Mouse (Mus musculus) hindbrain, embryonic 11.5 days (tissue): Measurements from ENCODE around the gene Ier3. TPM values are rescaled to one million over a fixed set of nuclear protein-coding genes. Genes with fewer than 3 reads are reported as not detected.

Source experiments
- ATAC-seq: fragments of 200-750 bp; cut with Nextera tagmentation; 2 replicates; pipeline ENCODE4 v1.8.0; 2017; ENCODE audit warnings: mild to moderate bottlenecking, moderate TSS enrichment, moderate library complexity; ENCODE audit not compliant: low FRiP score
- DNase-seq: peaks from one replicate; pipeline ENCODE4 v3.0.0-alpha.2; 2015; ENCODE audit warnings: low spot score
- H3K27ac ChIP-seq: fragments of 300-500 bp; sonication (generic); 2 replicates; pipeline ENCODE4 v1.5.1; 2014; ENCODE audit warnings: mild to moderate bottlenecking, low read depth, low read length
- H3K27me3 ChIP-seq: fragments of 300-500 bp; sonication (generic); 2 replicates; pipeline ENCODE4 v1.6.1; 2014; ENCODE audit warnings: mild to moderate bottlenecking, low read length, moderate library complexity, mixed read lengths; ENCODE audit not compliant: control insufficient read depth, insufficient read depth
- H3K36me3 ChIP-seq: fragments of 300-500 bp; sonication (generic); 2 replicates; pipeline ENCODE4 v1.6.1; 2014; ENCODE audit warnings: mild to moderate bottlenecking, low read length, moderate library complexity, mixed read lengths; ENCODE audit not compliant: control insufficient read depth, insufficient read depth
- H3K4me1 ChIP-seq: fragments of 300-500 bp; sonication (generic); replicated peaks from 2 replicates; pipeline ENCODE4 v1.6.1; 2014; ENCODE audit warnings: low read length, mixed read lengths; ENCODE audit not compliant: control insufficient read depth, insufficient read depth
- H3K4me2 ChIP-seq: fragments of 300-500 bp; sonication (generic); replicated peaks from 2 replicates; pipeline ENCODE4 v1.6.1; 2014; ENCODE audit warnings: mild to moderate bottlenecking, low read depth, low read length
- H3K4me3 ChIP-seq: fragments of 300-500 bp; sonication (generic); 2 replicates; pipeline ENCODE4 v1.5.1; 2014; ENCODE audit warnings: low read depth, low read length
- H3K9ac ChIP-seq: fragments of 300-500 bp; sonication (generic); 2 replicates; pipeline ENCODE4 v1.6.1; 2014; ENCODE audit warnings: low read depth, low read length
- H3K9me3 ChIP-seq: fragments of 300-500 bp; sonication (generic); 2 replicates; pipeline ENCODE4 v1.6.1; 2016; ENCODE audit warnings: low read length; ENCODE audit not compliant: control insufficient read depth
- WGBS: fragments of 180-500 bp; shearing (Covaris S2); extraction: QIAGEN DNeasy Blood & Tissue Kit; methylation state at CpG from one replicate; pipeline ENCODE4 v1.1.7; 2014; 5-methylcytosine and 5-hydroxymethylcytosine counted together
- polyA plus RNA-seq: library from polyadenylated mRNA; unstranded; fragments of >200 nt; fragmentation: Nextera tagmentation; extraction: Ambion mirVana; gene quantifications from 2 replicates; pipeline ENCODE4 v1.2.1, GENCODE M21; 2014

Ier3 gene
- polyA plus RNA-seq, 1 experiment from 2014 or later: 3.6 TPM

- H3K9me3 ChIP-seq: peaks cover 5% of the 10 kb centered on the region; the same call in 1 of the 2 replicates
- peak overlapping the region; percentile 54 for H3K4me3 ChIP-seq
- H3K27ac ChIP-seq: no peak overlapping the region; the same call in 1 of the 2 replicates
- H3K36me3 ChIP-seq: peaks cover 5% of the 10 kb centered on the region
- H3K4me1 ChIP-seq: peaks cover 10% of the 10 kb centered on the region
- peak overlapping the region; percentile 32; the same call in 1 of the 2 replicates for H3K9ac ChIP-seq
- 73% methylated on average over 9 of the region's 9 CpGs for WGBS
- H3K4me2 ChIP-seq: peak overlapping the region; percentile 98
- ATAC-seq: no peak
- peak; percentile 17 for DNase-seq
- no peaks in the 10 kb centered on the region for H3K27me3 ChIP-seq
These were observed 48.8 kb downstream of the Ier3 start for GRCm38 (mm10) chr17:35870151-35870883.

GRCm38 (mm10) chr17:35870884-35871696 is 49.6 kb downstream of the Ier3 start:
- H3K9ac ChIP-seq: no peak overlapping the region
- peaks cover 10% of the 10 kb centered on the region for H3K4me1 ChIP-seq
- H3K9me3 ChIP-seq: peaks cover 5% of the 10 kb centered on the region; the same call in 1 of the 2 replicates
- 87% methylated on average over 8 of the region's 8 CpGs for WGBS
- H3K36me3 ChIP-seq: peaks cover 5% of the 10 kb centered on the region
- H3K27me3 ChIP-seq: no peaks in the 10 kb centered on the region
- DNase-seq (peak; percentile 45), ATAC-seq (no peak)
- H3K4me2 ChIP-seq: peak overlapping the region; percentile 98
- H3K4me3 ChIP-seq: peak overlapping the region; percentile 54
- H3K27ac ChIP-seq: no peak overlapping the region

Other genes with a start within 250 kb of the Ier3 start
- gene Sfta2, start 220.1 kb upstream of the Ier3 start, polyA plus RNA-seq: not detected in 2 replicates
- not detected in 2 replicates for gene Gm9573, start 195.0 kb upstream of the Ier3 start, polyA plus RNA-seq
- gene Mucl3, start 178.0 kb upstream of the Ier3 start, polyA plus RNA-seq: 0.32 TPM in 1 of 2 replicates, not detected in the other
- gene Vars2, start 154.1 kb upstream of the Ier3 start, polyA plus RNA-seq: 6.9 and 8.7 TPM in 2 replicates
- gene Gtf2h4, start 147.9 kb upstream of the Ier3 start, polyA plus RNA-seq: 37.8 and 41.4 TPM in 2 replicates
- gene Ddr1, start 117.1 kb upstream of the Ier3 start, polyA plus RNA-seq: 69.9 and 78.8 TPM in 2 replicates
- gene Flot1, start 1.5 kb downstream of the Ier3 start, polyA plus RNA-seq: 48.1 and 50.0 TPM in 2 replicates
- 1,599 and 1,667 TPM in 2 replicates for gene Tubb5, start 16.6 kb downstream of the Ier3 start, polyA plus RNA-seq
- 16.8 and 17.3 TPM in 2 replicates for gene Mdc1, start 19.8 kb downstream of the Ier3 start, polyA plus RNA-seq
- gene Nrm, start 39.6 kb downstream of the Ier3 start, polyA plus RNA-seq: 49.2 and 51.0 TPM in 2 replicates
- 27.6 and 31.3 TPM in 2 replicates for gene Ppp1r18, start 43.9 kb downstream of the Ier3 start, polyA plus RNA-seq
- gene Dhx16, start 58.1 kb downstream of the Ier3 start, polyA plus RNA-seq: 33.5 and 39.8 TPM in 2 replicates
- 23.6 and 25.2 TPM in 2 replicates for gene 2310061I04Rik, start 75.7 kb downstream of the Ier3 start, polyA plus RNA-seq
- 200 and 243 TPM in 2 replicates for gene Atat1, start 88.4 kb downstream of the Ier3 start, polyA plus RNA-seq
- 67.4 and 68.4 TPM in 2 replicates for gene Mrps18b, start 94.7 kb downstream of the Ier3 start, polyA plus RNA-seq
- 42.6 and 49.8 TPM in 2 replicates for gene Ppp1r10, start 94.8 kb downstream of the Ier3 start, polyA plus RNA-seq
- 97.8 and 117 TPM in 2 replicates for gene Abcf1, start 148.1 kb downstream of the Ier3 start, polyA plus RNA-seq
- gene Gnl1, start 158.2 kb downstream of the Ier3 start, polyA plus RNA-seq: 28.0 and 29.8 TPM in 2 replicates
- 39.6 and 45.2 TPM in 2 replicates for gene Prr3, start 158.6 kb downstream of the Ier3 start, polyA plus RNA-seq
- 4.1 and 5.9 TPM in 2 replicates for gene H2-T24, start 198.9 kb downstream of the Ier3 start, polyA plus RNA-seq
- gene H2-T23, start 211.2 kb downstream of the Ier3 start, polyA plus RNA-seq: 3.0 and 4.0 TPM in 2 replicates
- 7.0 and 8.3 TPM in 2 replicates for gene H2-T22, start 221.1 kb downstream of the Ier3 start, polyA plus RNA-seq
- gene Gm6034, start 221.3 kb downstream of the Ier3 start, polyA plus RNA-seq: not detected in 2 replicates
- gene Gm11127, start 236.7 kb downstream of the Ier3 start, polyA plus RNA-seq: not detected in 2 replicates